Mouse (Mus musculus) forebrain, postnatal 0 days (tissue): ENCODE measurements at regions not wholly inside any gene's neighbourhood (a gene's known extent, or its start where the extent isn't known, plus 50 kb on each side); places are given as distances from the start of the nearest gene placed in this dataset.

Source experiments
- ATAC-seq: fragments of 200-750 bp; cut with Nextera tagmentation; 2 replicates; pipeline ENCODE4 v1.8.0; 2017; ENCODE audit warnings: mild to moderate bottlenecking, moderate library complexity
- DNase-seq: peaks from one replicate; pipeline ENCODE4 v3.0.0-alpha.2; 2015
- H3K27ac ChIP-seq: fragments of 300-500 bp; sonication (generic); 2 replicates; pipeline ENCODE4 v1.5.1; 2014; ENCODE audit warnings: low read depth, mild to moderate bottlenecking, antibody characterized with exemption, low read length, moderate library complexity, mixed read lengths
- H3K27me3 ChIP-seq: fragments of 300-500 bp; sonication (generic); 2 replicates; pipeline ENCODE4 v1.6.1; 2014; ENCODE audit warnings: mild to moderate bottlenecking, low read length, mixed read lengths; ENCODE audit not compliant: insufficient read depth
- H3K36me3 ChIP-seq: fragments of 300-500 bp; sonication (generic); 2 replicates; pipeline ENCODE4 v1.6.1; 2014; ENCODE audit warnings: mild to moderate bottlenecking, moderate library complexity; ENCODE audit not compliant: insufficient read depth
- H3K4me1 ChIP-seq: fragments of 300-500 bp; sonication (generic); 2 replicates; pipeline ENCODE4 v1.6.1; 2014; ENCODE audit warnings: antibody characterized with exemption; ENCODE audit not compliant: insufficient read depth
- H3K4me2 ChIP-seq: fragments of 300-500 bp; sonication (generic); 2 replicates; pipeline ENCODE4 v1.6.1; 2014; ENCODE audit warnings: low read depth, mild to moderate bottlenecking, moderate library complexity
- H3K4me3 ChIP-seq: fragments of 300-500 bp; sonication (generic); 2 replicates; pipeline ENCODE4 v1.5.1; 2014; ENCODE audit warnings: low read depth, low read length, mixed read lengths
- H3K9ac ChIP-seq: fragments of 300-500 bp; sonication (generic); 2 replicates; pipeline ENCODE4 v1.6.1; 2014; ENCODE audit warnings: mild to moderate bottlenecking
- H3K9me3 ChIP-seq: fragments of 300-500 bp; sonication (generic); 2 replicates; pipeline ENCODE4 v1.6.1; 2016; ENCODE audit warnings: low read length
- CTCF ChIP-seq: sonication (generic); IDR thresholded peaks from 2 replicates; pipeline ENCODE4 v1.5.1; 2016; ENCODE audit warnings: antibody characterized with exemption, control low read depth, low read depth
- WGBS: fragments of 180-500 bp; shearing (Covaris S2); extraction: QIAGEN DNeasy Blood & Tissue Kit; methylation state at CpG from one replicate; pipeline ENCODE4 v1.1.7; 2014; 5-methylcytosine and 5-hydroxymethylcytosine counted together

DNA sequence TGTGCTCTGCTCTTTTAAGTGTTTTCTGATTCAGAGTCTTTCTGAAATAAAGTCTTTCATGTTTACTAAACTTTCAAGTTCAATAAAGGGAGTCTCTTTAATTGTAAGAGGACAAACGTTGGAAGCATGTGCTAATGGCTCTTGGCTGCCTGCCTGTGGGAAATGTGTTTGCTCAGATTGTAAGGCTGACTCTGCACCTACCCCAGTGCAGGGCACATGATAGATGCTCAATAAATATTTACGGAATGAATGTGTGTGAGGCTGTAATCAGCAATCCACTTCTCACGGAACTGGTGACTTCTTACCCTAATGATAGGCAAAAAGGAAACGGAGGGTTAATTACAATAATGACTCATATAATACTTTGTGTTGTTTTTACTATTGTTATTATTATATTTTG lies 389.0 kb upstream of the Klf4 start:
- whole genome bisulfite sequencing: 57% methylated on average over 4 of the region's 4 CpGs
- H3K27ac ChIP-seq: no peak overlapping the region
- H3K36me3 ChIP-seq: no peaks in the 10 kb centered on the region
- DNase-seq (no peak), ATAC-seq (no peak)
- H3K4me2 ChIP-seq: no peak overlapping the region
- no peaks in the 10 kb centered on the region for H3K9me3 ChIP-seq
- no peaks in the 10 kb centered on the region for H3K4me1 ChIP-seq
- H3K27me3 ChIP-seq: no peaks in the 10 kb centered on the region
- no peak overlapping the region for H3K4me3 ChIP-seq
- H3K9ac ChIP-seq: no peak overlapping the region
- no peak for TF ChIP-seq CTCF

DNA sequence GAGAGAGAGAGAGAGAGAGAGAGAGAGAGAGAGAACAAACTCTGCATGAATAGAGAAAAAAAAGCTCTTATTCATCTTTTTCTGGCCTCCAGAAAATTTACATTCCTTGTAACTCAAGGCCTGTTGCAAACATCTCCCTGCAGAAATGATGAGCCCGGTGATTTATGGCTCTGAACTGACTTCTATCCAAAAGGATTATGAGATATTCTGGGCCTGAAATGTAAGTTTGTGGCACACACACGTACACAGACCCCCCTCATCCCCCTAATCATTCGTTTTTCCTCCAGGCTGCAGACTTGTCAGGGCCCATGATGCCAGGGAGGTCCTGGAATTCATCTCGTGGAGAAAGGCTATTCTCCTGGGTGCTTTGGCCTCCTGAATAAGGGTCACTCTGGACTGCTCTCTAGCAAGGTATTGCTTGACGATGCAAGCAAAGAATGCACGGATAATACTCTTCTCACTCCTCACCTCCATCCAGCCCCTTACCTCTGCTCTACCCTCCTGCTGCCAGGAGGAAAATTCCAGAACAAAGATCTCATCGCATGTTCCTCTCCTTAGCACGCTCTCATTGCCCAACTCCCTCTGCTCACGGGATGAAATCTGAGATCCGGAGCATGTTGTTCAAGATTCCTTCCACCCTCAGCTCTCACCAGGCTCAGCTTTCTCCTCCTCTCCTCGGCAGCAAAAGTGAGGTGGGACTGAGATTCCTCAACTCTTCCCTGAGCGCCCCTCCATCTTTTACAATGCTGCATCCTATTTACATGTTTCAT lies 362.0 kb upstream of the Klf4 start:
- Histone ChIP-seq H3K27me3 (no peaks in the 10 kb centered on the region), H3K27ac (no peak overlapping the region), H3K9ac (no peak overlapping the region), H3K4me3 (no peak overlapping the region), H3K9me3 (no peaks in the 10 kb centered on the region), H3K36me3 (no peaks in the 10 kb centered on the region), H3K4me1 (no peaks in the 10 kb centered on the region), H3K4me2 (no peak overlapping the region)
- TF ChIP-seq CTCF: no peak
- WGBS: 80% methylated on average over 12 of the region's 12 CpGs
- ATAC-seq (no peak), DNase-seq (no peak)

DNA sequence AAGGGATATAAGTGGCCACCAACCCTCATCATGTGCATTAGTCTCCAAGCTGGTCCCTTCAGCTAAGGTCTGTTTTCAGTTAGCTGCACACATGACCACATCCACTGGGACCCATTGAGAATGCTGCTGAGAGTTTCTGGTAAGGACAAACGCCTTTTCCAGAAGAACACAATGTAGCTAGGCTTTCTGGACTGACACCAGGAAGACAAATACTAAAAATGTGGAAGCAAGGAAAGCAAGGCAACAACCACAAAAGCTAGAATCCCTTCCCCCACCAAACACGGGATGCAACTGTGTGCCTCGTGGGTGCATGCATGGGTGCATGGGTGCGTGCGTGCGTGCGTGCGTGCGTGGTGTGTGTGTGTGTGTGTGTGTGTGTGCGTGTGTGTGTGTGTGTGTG lies 359.4 kb upstream of the Klf4 start:
- WGBS: 90% methylated on average over 9 of the region's 10 CpGs
- DNase-seq (no peak), ATAC-seq (no peak)
- H3K4me1 ChIP-seq: no peaks in the 10 kb centered on the region
- H3K27ac ChIP-seq: no peak overlapping the region
- no peaks in the 10 kb centered on the region for H3K36me3 ChIP-seq
- H3K4me2 ChIP-seq: no peak overlapping the region
- H3K27me3 ChIP-seq: no peaks in the 10 kb centered on the region
- no peak for TF ChIP-seq CTCF
- H3K9ac ChIP-seq: no peak overlapping the region
- H3K9me3 ChIP-seq: no peaks in the 10 kb centered on the region
- H3K4me3 ChIP-seq: no peak overlapping the region

DNA sequence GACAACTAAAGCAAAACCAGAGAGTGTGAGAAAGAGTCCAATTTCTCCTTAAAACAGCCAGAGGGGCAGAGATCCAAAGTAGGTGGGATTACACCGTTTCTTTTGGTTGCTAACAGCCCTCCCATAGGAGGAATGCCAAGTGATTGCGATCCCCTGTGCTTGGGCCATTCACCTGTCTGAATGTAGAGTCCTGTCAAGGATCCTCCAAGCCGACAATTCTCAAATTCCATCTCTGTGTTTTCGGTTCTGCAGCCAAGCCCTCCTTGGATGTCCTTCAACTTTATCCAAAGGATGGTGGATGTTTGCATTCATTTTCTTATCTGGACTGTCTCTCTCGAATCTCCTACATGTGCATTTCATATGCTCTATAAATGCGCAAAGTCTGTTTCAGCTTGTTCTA lies 355.3 kb upstream of the Klf4 start:
- 71% methylated on average over 6 of the region's 6 CpGs for WGBS
- Histone ChIP-seq H3K27me3 (no peaks in the 10 kb centered on the region), H3K9ac (no peak overlapping the region), H3K36me3 (no peaks in the 10 kb centered on the region), H3K4me2 (no peak overlapping the region), H3K9me3 (no peaks in the 10 kb centered on the region), H3K27ac (no peak overlapping the region), H3K4me3 (no peak overlapping the region), H3K4me1 (no peaks in the 10 kb centered on the region)
- no peak for ATAC-seq
- DNase-seq: no peak
- TF ChIP-seq CTCF: no peak

DNA sequence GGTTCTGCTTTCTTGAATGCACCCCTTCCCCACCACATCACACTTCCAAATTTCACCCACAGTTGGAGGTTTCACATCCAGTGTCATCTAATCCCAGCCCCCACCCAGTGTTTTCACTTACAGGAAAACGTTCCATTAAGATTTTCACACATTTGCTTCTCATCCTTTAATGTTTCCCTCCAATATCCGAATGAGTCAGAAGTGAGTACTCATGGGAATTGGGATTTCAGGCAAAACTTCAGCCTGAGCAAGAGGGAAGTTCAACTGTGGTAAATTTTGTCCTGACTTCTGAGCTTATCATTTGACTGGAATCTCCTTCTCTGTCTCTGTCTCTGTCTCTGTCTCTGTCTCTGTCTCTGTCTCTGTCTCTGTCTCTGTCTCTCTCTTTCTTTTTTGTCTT lies 350.3 kb upstream of the Klf4 start:
- no peaks in the 10 kb centered on the region for H3K9me3 ChIP-seq
- DNase-seq (no peak), ATAC-seq (no peak)
- H3K4me2 ChIP-seq: no peak overlapping the region
- 73% methylated on average over 2 of the region's 2 CpGs for WGBS
- TF ChIP-seq CTCF: no peak
- no peak overlapping the region for H3K9ac ChIP-seq
- no peaks in the 10 kb centered on the region for H3K4me1 ChIP-seq
- H3K27me3 ChIP-seq: no peaks in the 10 kb centered on the region
- no peak overlapping the region for H3K27ac ChIP-seq
- H3K36me3 ChIP-seq: no peaks in the 10 kb centered on the region
- H3K4me3 ChIP-seq: no peak overlapping the region

DNA sequence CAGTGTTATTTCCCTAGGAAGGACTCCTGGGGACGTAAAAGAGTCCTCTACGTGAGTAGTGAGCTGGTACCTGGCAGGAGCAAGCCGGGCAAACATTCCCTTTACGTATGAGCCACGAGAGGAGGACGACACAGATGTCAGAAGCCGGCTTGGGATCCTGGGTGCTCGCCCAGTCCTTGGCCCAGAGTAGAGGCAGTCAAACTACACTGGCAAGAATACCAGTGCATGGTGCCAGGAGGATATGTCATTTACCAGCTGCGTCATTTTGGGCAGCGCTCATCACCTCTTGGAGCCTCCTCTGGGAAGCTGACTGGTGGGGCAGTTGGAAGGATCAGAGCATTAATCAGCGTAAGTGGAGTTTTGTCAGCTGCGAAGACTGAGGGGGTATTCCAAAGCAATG lies 343.0 kb upstream of the Klf4 start:
- 55% methylated on average over 12 of the region's 12 CpGs for WGBS
- peak; percentile 73 for DNase-seq
- ATAC-seq: peak; percentile 84
- no peak overlapping the region for H3K4me2 ChIP-seq
- no peak overlapping the region for H3K9ac ChIP-seq
- H3K27me3 ChIP-seq: no peaks in the 10 kb centered on the region
- H3K4me3 ChIP-seq: no peak overlapping the region
- H3K9me3 ChIP-seq: no peaks in the 10 kb centered on the region
- no peaks in the 10 kb centered on the region for H3K4me1 ChIP-seq
- no peaks in the 10 kb centered on the region for H3K36me3 ChIP-seq
- no peak overlapping the region for H3K27ac ChIP-seq
- TF ChIP-seq CTCF: no peak

DNA sequence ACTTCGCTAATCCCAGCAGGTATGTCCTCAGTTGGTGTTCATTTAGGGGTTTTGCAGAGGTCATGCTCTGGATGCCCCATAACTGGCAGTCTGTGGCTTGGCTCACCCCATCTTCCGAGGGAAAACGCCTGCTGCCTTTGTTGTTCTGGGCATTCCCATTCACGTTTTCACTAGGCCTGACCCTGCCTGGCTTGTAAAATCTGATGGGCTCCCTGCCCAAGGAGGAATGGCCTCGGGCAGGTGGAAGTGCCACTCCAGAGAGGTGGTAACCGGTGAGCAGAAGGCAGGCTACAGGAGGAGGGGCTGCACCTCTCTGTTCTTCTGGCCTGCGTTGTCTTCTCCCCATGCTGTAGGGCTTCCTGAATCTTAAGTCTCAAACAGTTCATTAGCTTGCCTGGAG lies 342.6 kb upstream of the Klf4 start:
- Histone ChIP-seq H3K4me1 (no peaks in the 10 kb centered on the region), H3K36me3 (no peaks in the 10 kb centered on the region), H3K27me3 (no peaks in the 10 kb centered on the region), H3K27ac (no peak overlapping the region), H3K4me2 (no peak overlapping the region), H3K9ac (no peak overlapping the region), H3K4me3 (no peak overlapping the region), H3K9me3 (no peaks in the 10 kb centered on the region)
- no peak for TF ChIP-seq CTCF
- 55% methylated on average over 7 of the region's 7 CpGs for WGBS
- ATAC-seq (0 out of 2 replicates have a peak, but pooled peaks have one; percentile 2), DNase-seq (no peak)

DNA sequence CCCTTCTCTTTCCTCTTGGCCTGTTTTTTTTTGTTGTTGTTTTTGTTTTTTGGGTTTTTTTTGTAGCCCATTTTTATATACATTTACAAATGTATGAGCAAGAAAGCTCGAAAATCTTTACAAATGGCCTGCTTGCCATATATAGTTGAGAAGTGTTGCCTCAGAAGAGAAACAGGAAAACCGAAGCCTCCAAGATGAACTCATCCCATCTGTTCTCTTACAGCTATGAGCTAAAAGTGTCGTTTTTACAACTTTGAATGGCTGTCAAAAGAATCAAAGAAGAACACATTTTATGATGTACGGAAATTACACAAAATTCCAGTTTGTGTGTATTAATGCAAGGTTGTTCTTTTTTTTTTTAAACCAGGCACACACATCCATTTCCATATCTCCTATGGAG lies 342.0 kb upstream of the Klf4 start:
- Histone ChIP-seq H3K4me2 (no peak overlapping the region), H3K9me3 (no peaks in the 10 kb centered on the region), H3K4me1 (no peaks in the 10 kb centered on the region), H3K36me3 (no peaks in the 10 kb centered on the region), H3K27me3 (no peaks in the 10 kb centered on the region), H3K27ac (no peak overlapping the region), H3K4me3 (no peak overlapping the region), H3K9ac (no peak overlapping the region)
- WGBS: 60% methylated on average over 4 of the region's 4 CpGs
- peak; percentile 61; the same call in 1 of the 2 replicates for ATAC-seq
- DNase-seq: peak; percentile 55
- TF ChIP-seq CTCF: no peak
